Mouse (Mus musculus) left cerebral cortex, adult 11 months (tissue): Measurements from ENCODE around the gene Gm42791.

Experiments used
- DNase-seq: peaks from one replicate; pipeline ENCODE4 v3.0.0; 2022; ENCODE audit warnings: low spot score

Gene Gm42791

GRCm38 (mm10) chr5:148873116-148873515 lies 121.8 kb downstream of the Gm42791 start:
- no peak for DNase-seq

- DNase-seq: no peak
These were observed 125.4 kb downstream of the Gm42791 start for GRCm38 (mm10) chr5:148869583-148869982.

GRCm38 (mm10) chr5:148867766-148868165 lies 127.2 kb downstream of the Gm42791 start:
- no peak for DNase-seq

GRCm38 (mm10) chr5:148867171-148867570 lies 127.8 kb downstream of the Gm42791 start:
- no peak for DNase-seq

- DNase-seq: no peak
These were observed 128.4 kb downstream of the Gm42791 start for GRCm38 (mm10) chr5:148866571-148866970.

- no peak for DNase-seq
These were observed 131.5 kb downstream of the Gm42791 start for GRCm38 (mm10) chr5:148863409-148863808.

GRCm38 (mm10) chr5:148862853-148863252 lies 132.1 kb downstream of the Gm42791 start:
- no peak for DNase-seq

GRCm38 (mm10) chr5:148862136-148862535 lies 132.8 kb downstream of the Gm42791 start:
- DNase-seq: no peak

- no peak for DNase-seq
These were observed 137.4 kb downstream of the Gm42791 start for GRCm38 (mm10) chr5:148857522-148857921.

- DNase-seq: no peak
These were observed 139.9 kb downstream of the Gm42791 start for GRCm38 (mm10) chr5:148855047-148855446.

- DNase-seq: no peak
These were observed 140.8 kb downstream of the Gm42791 start for GRCm38 (mm10) chr5:148854166-148854565.

- DNase-seq: no peak
These were observed 145.4 kb downstream of the Gm42791 start for GRCm38 (mm10) chr5:148849516-148849915.

- DNase-seq: no peak
These were observed 147.9 kb downstream of the Gm42791 start for GRCm38 (mm10) chr5:148847032-148847431.
